Mouse (Mus musculus) lung, postnatal 0 days (tissue): ENCODE data around the gene Hectd4.

Experiments
- CTCF ChIP-seq: IDR thresholded peaks from 2 replicates; pipeline ENCODE4 v1.5.1; 2016; ENCODE audit warnings: antibody characterized with exemption, mild to moderate bottlenecking
- EP300 ChIP-seq: IDR thresholded peaks from 2 replicates; pipeline ENCODE4 v1.6.1; 2016; ENCODE audit warnings: antibody characterized with exemption, mild to moderate bottlenecking, control low read depth

- no peak for TF ChIP-seq CTCF
- TF ChIP-seq EP300, result no peak
Observed at GRCm38 (mm10) chr5:121384757-121385460, 164.9 kb downstream of the Hectd4 start.
